Mouse (Mus musculus) spleen, adult 2 months (tissue): ENCODE measurements around the gene Lgals1.

ENCODE experiments used
- CTCF ChIP-seq: fragments of 200-500 bp; IDR thresholded peaks from 2 replicates; pipeline ENCODE4 v1.5.1; 2011; ENCODE audit warnings: mild to moderate bottlenecking, inconsistent platforms; ENCODE audit not compliant: insufficient read depth, insufficient read length, insufficient replicate concordance; ENCODE audit errors: extremely low read depth
- POLR2A ChIP-seq: fragments of 200-500 bp; IDR thresholded peaks from 2 replicates; pipeline ENCODE4 v1.6.1; 2011; ENCODE audit warnings: low read depth, low read length, inconsistent platforms

- TF ChIP-seq POLR2A (no peak), CTCF (no peak)
These were observed 8.4 kb upstream of the Lgals1 start for GRCm38 (mm10) chr15:78918126-78918525.
